Comparison of ENCODE assay signal across 30 mouse cellular contexts in genomic region chr13:100408242-100408641, GRCm38 (mm10). TPM values are rescaled to one million over a fixed set of nuclear protein-coding genes. Genes with fewer than 3 reads are reported as not detected.
A peak's percentile ranks its signal among the peaks of the same experiment; 100 is the strongest.
DNase-seq lines count a peak whose midpoint lies in the region; ATAC-seq lines count a peak whose summit lies in the region.
"Had no signal": no experiment of that assay in that cellular context is flagged by ENCODE, and none has a peak within 500 bp of the region (broad histone marks: within the 10 kb centered on the region; RNA-seq: fewer than 3 reads in every experiment).

No protein-coding gene starts in this region.

- peak; percentile 72 for ATAC-seq in CD4-positive, CD25-positive, alpha-beta regulatory T cell, adult 4 months
- ATAC-seq in megakaryocyte progenitor cell, adult 5-6 weeks (replicated peaks; ENCODE audit: poor library complexity), result peak; percentile 39
- no peak for ATAC-seq in hindbrain, embryonic 14.5 days (ENCODE audit: low FRiP score)
- ATAC-seq: forebrain, embryonic 16.5 days; hindbrain, postnatal 0 days; liver, embryonic 12.5 days; lung, postnatal 0 days; midbrain, embryonic 15.5 days had no signal

- DNase-seq in c-Kit-positive CD71-negative TER-119-negative erythroid progenitor cells, embryonic 14.5 days (ENCODE audit: low read depth), result peak; percentile 6
- no peak for DNase-seq in hindbrain, embryonic 14.5 days (ENCODE audit: low spot score)
- DNase-seq in right cerebral cortex, adult 2 months (ENCODE audit: low spot score in 2 of 2), result no peak
- no peak for DNase-seq in layer of hippocampus, adult 11-12 months (ENCODE audit: low spot score)
- DNase-seq: adrenal gland, adult 8-10 months; cerebellum, adult 11 months; cerebellum, adult 9-10 months; cerebellum, postnatal 36 days; heart, postnatal 14 days; kidney, adult 11 months; kidney, postnatal 14 days; lung, adult 18-20 months; right cerebral cortex, postnatal 14 days; thymus, postnatal 4 days had no signal

- H3K27me3 ChIP-seq in hindbrain, embryonic 14.5 days (ENCODE audit: control insufficient read depth, insufficient read depth, low read length), result no peaks in the 10 kb centered on the region
- H3K27me3 ChIP-seq: limb, embryonic 13.5 days; liver, embryonic 12.5 days; midbrain, embryonic 15.5 days; neural tube, embryonic 12.5 days had no signal

- no peaks in the 10 kb centered on the region for H3K9me3 ChIP-seq in hindbrain, embryonic 14.5 days (ENCODE audit: control insufficient read depth, low read length)
- H3K9me3 ChIP-seq: limb, embryonic 13.5 days; liver, embryonic 12.5 days; midbrain, embryonic 10.5 days; midbrain, embryonic 15.5 days; neural tube, embryonic 12.5 days had no signal

- 93% methylated on average over 7 of the region's 7 CpGs for WGBS in hindbrain, embryonic 14.5 days

- no peak overlapping the region for H3K9ac ChIP-seq in hindbrain, embryonic 14.5 days
- H3K9ac ChIP-seq: limb, embryonic 13.5 days; liver, embryonic 12.5 days; midbrain, embryonic 15.5 days; neural tube, embryonic 12.5 days had no signal

- no peak overlapping the region for H3K4me3 ChIP-seq in hindbrain, embryonic 14.5 days (replicated peaks; ENCODE audit: low read length)
- H3K4me3 ChIP-seq: left cerebral cortex, adult 2 months; limb, embryonic 13.5 days; liver, embryonic 12.5 days; midbrain, embryonic 10.5 days; midbrain, embryonic 15.5 days; neural tube, embryonic 12.5 days had no signal

- no peak overlapping the region for H3K4me2 ChIP-seq in hindbrain, embryonic 14.5 days (replicated peaks)
- H3K4me2 ChIP-seq: limb, embryonic 13.5 days; liver, embryonic 12.5 days; midbrain, embryonic 15.5 days; neural tube, embryonic 12.5 days had no signal

- no peaks in the 10 kb centered on the region for H3K36me3 ChIP-seq in hindbrain, embryonic 14.5 days (replicated peaks; ENCODE audit: control insufficient read depth, insufficient read depth)
- H3K36me3 ChIP-seq: limb, embryonic 13.5 days; liver, embryonic 12.5 days; midbrain, embryonic 10.5 days; midbrain, embryonic 15.5 days; neural tube, embryonic 12.5 days had no signal

- no peak overlapping the region for H3K27ac ChIP-seq in hindbrain, embryonic 14.5 days
- H3K27ac ChIP-seq: hindbrain, postnatal 0 days; left cerebral cortex, adult 2 months; limb, embryonic 13.5 days; liver, embryonic 12.5 days; macrophage; midbrain, embryonic 10.5 days; midbrain, embryonic 15.5 days; neural tube, embryonic 12.5 days had no signal

- H3K4me1 ChIP-seq in hindbrain, embryonic 14.5 days (replicated peaks; ENCODE audit: control insufficient read depth, insufficient read depth, low read length), result no peaks in the 10 kb centered on the region
- H3K4me1 ChIP-seq: limb, embryonic 13.5 days; liver, embryonic 12.5 days; midbrain, embryonic 10.5 days; midbrain, embryonic 15.5 days; neural tube, embryonic 12.5 days had no signal

RNA-seq across cellular contexts. Expression of gene Naip1, which starts 44.4 kb away (rescaled TPM):
- under 1 TPM in 1 of 2 experiments, not detected in 1; 0.20 TPM for polyA plus RNA-seq in CD4-positive, CD25-positive, alpha-beta regulatory T cell, adult 4 months (2017; shearing (Covaris generic))
- 0.05 TPM in 1 of 2 replicates, not detected in the other for total RNA-seq in megakaryocyte progenitor cell, adult 5-6 weeks (2015)
- not detected in 2 replicates for total RNA-seq in megakaryocyte progenitor cell, adult 5-6 weeks (2017)
- 0.05 and 0.07 TPM in 2 replicates for polyA plus RNA-seq in hindbrain, embryonic 14.5 days (2014; fragmentation: Nextera tagmentation; extraction: Ambion mirVana)
- total RNA-seq: gastrocnemius, adult 8-10 months had no signal
- polyA plus RNA-seq: embryonic facial prominence, embryonic 11.5 days; forebrain, embryonic 16.5 days; heart, embryonic 14.5 days; hindbrain, embryonic 11.5 days; liver, embryonic 12.5 days; lung, postnatal 0 days; midbrain, embryonic 10.5 days had no signal
